Mouse (Mus musculus) erythroblast, embryonic 14.5 days (primary cell): ENCODE results near the gene Grip2. TPM values are rescaled to one million over a fixed set of nuclear protein-coding genes. Genes with fewer than 3 reads are reported as not detected.

Experiments
- H3K27me3 ChIP-seq: 2 replicates; pipeline ENCODE4 v1.6.1; 2012; ENCODE audit warnings: inconsistent platforms; ENCODE audit not compliant: control insufficient read depth
- H3K36me3 ChIP-seq: 2 replicates; pipeline ENCODE4 v1.6.1; 2012; ENCODE audit warnings: mild to moderate bottlenecking, inconsistent platforms; ENCODE audit not compliant: control insufficient read depth
- H3K4me1 ChIP-seq: 2 replicates; pipeline ENCODE4 v1.6.1; 2012; ENCODE audit warnings: inconsistent platforms; ENCODE audit not compliant: control insufficient read depth
- H3K4me3 ChIP-seq: replicated peaks from 2 replicates; pipeline ENCODE3; 2012; ENCODE audit warnings: moderate library complexity, mild to moderate bottlenecking, inconsistent platforms
- H3K9me3 ChIP-seq: 2 replicates; pipeline ENCODE4 v1.6.1; 2012; ENCODE audit warnings: low read length, inconsistent platforms, mixed read lengths; ENCODE audit not compliant: control insufficient read depth
- GATA1 ChIP-seq: IDR thresholded peaks from 2 replicates; pipeline ENCODE4 v1.6.1; 2012; ENCODE audit warnings: low read length, inconsistent platforms, mixed read lengths
- TAL1 ChIP-seq: IDR thresholded peaks from 3 replicates; pipeline ENCODE4 v1.6.1; 2012; ENCODE audit warnings: low read length, inconsistent platforms, mixed read lengths
- polyA plus RNA-seq: library from polyadenylated mRNA; stranded (reverse); fragments of >175 nt; gene quantifications from 2 replicates; pipeline ENCODE4 v1.2.3, GENCODE M21; 2012

Grip2 gene
- polyA plus RNA-seq, 1 experiment, result not detected

DNA sequence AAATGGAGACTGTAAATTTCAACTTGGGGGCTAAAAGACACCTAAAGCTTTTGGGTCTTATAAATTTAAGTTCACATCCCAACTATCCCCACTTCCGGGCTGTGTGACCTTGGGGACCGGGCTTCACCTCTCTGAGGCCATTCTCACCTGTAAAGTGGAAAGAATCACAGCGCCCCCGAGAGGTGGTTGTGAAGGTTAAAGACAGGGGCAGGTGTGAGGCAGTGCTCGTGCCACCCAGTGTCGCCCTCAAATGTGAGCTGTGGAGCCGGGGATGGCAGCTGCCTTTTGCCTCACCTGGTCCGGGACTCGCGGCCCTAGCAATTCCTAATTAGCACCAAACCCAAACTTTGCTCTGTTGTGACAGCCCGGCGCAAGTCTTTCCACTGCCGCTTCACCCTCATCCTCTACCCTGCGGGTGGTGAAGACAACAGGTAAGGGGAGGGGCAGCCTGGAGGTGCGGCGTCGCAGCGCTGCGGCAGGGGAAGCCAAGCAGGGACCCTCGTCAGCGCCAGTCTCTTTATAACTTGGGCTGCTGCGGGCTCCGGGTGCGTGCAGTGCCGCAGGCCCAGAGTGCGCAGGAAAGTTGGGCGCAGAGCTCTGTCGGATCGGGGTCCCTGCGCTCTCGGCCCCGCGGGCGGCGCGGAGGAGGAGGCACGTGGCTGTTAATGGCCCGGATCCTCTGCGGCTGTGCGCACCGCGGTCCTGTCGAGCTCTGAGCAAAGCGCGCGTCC lies 16.0 kb upstream of the Grip2 start:
- Histone ChIP-seq H3K27me3 (peaks cover 61% of the 10 kb centered on the region), H3K4me3 (no peak overlapping the region)

DNA sequence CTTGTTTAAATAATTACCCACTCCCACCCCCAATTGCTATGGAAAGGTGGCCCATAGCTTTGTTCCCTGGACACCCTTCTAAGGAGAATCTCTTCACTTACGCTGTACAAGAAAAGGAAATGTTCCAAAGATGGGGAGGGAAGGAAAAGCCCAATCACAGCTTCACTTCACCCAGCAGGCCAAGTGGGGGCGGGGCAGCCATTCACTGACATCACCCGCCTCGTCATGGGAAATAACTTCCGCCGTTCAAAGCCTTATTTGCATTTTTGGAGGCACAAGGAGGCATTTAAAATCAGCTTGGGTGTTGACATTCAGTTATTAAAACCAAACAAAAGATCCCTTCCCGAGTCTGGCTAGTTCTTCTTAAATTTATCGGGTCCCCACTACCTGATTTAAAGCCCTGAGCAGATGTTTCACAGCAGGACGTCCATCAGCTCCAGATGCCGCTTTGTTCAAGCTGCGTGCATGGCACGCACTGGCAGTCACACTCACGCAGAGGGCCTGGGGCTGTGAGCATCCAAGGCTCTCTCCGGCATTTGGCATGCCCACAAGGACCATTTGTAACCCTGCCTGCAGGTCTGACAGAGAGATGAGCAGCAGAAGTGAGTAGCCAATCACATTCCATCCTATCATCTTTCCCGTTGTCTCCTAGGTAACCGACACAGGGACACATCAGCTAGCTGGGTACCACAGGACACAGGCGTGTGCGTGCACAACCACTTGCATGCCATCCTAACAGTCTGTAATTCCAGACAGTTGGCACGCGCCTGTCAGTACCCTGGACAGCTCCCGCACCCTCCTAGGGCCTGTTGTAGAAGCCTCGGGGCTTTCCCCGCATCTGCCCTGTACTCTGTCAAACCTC lies 12.2 kb upstream of the Grip2 start:
- TF ChIP-seq TAL1, result no peak
- no peak for TF ChIP-seq GATA1
- peaks cover 44% of the 10 kb centered on the region for H3K27me3 ChIP-seq
- no peaks in the 10 kb centered on the region for H3K9me3 ChIP-seq
- no peaks in the 10 kb centered on the region for H3K4me1 ChIP-seq
- H3K36me3 ChIP-seq, result no peaks in the 10 kb centered on the region
- H3K4me3 ChIP-seq, result no peak overlapping the region

More for the DNA sequence above, 16.0 kb upstream of the Grip2 start:
- H3K36me3 ChIP-seq, result no peaks in the 10 kb centered on the region
- no peaks in the 10 kb centered on the region for H3K4me1 ChIP-seq
- TF ChIP-seq GATA1, result no peak
- TF ChIP-seq TAL1, result no peak
- no peaks in the 10 kb centered on the region for H3K9me3 ChIP-seq

DNA sequence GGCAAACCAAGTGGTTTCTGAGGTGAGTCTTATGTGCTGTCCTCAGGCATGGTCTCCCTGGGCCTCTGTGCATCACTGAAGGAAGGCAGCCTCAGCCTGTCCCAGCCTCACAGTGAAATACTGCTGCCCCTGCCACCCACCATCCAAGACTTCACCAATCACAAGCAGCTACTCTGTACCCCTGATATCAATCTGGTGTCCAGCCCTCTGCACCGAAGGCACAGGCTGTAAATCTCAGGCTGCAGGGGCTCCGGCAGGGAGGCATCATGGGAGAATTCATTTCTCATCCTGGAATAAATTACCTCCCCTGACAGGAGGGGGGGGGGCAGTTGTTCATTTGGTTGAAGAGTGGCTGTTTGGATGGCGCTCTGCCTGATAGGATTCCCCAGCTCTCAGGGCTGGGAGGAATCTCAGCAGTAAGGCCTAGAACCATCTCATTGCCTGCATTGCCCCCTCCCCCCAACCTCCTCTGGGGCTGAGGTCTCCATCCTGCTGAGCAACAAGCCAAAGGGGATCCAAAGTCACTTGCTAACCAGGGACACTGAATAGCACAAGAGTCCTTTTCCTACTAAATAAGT lies 5.9 kb upstream of the Grip2 start:
- Histone ChIP-seq H3K36me3 (no peaks in the 10 kb centered on the region), H3K4me1 (no peaks in the 10 kb centered on the region), H3K4me3 (no peak overlapping the region), H3K27me3 (peaks cover 3% of the 10 kb centered on the region; the same call in 1 of the 2 replicates), H3K9me3 (no peaks in the 10 kb centered on the region)
- TF ChIP-seq TAL1 (no peak), GATA1 (no peak)

DNA sequence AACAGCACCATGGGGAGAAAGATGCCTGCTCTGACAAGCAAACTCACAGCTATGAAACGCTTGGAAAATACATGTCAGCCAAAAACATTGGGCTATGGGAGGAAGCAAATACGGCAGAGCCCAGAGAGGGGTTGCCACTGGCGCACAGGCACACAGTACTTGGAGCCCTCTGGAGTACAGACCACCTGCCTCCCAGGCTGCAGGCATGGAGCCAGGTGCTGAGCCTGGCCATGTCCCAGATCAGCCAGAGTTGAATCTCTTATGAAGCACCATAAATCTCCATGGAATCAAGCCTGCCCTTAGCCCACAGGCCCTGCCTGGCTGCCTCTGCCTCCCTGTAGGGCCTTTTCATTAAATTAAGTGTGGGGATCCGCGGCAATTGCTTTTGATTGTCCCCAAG lies 876 bp upstream of the Grip2 start:
- Histone ChIP-seq H3K4me1 (no peaks in the 10 kb centered on the region), H3K9me3 (no peaks in the 10 kb centered on the region), H3K36me3 (no peaks in the 10 kb centered on the region), H3K27me3 (peaks cover 3% of the 10 kb centered on the region; the same call in 1 of the 2 replicates), H3K4me3 (no peak overlapping the region)
- TF ChIP-seq TAL1 (no peak), GATA1 (no peak)

DNA sequence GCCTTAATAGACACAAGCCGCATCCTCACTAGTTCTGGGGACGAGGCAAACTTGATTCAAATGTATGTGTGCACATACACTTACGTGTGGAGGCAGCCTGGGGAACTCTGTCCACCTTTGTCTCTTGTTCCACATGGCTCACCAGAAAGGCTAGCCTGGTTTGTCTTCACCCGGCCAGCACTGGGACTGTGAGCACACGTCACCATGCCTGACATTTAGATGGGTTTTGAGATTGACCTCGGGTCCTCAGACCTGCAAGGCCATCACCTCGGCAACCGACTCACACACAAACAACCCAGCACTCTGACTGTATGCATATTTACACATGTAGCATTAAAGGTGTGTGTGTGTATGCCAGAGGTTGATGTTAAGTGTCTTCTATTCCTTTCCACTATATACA lies 8.8 kb downstream of the Grip2 start:
- Histone ChIP-seq H3K36me3 (no peaks in the 10 kb centered on the region), H3K4me3 (no peak overlapping the region), H3K9me3 (peaks cover 4% of the 10 kb centered on the region), H3K4me1 (no peaks in the 10 kb centered on the region), H3K27me3 (no peaks in the 10 kb centered on the region)
- TF ChIP-seq TAL1, result no peak
- TF ChIP-seq GATA1, result no peak

DNA sequence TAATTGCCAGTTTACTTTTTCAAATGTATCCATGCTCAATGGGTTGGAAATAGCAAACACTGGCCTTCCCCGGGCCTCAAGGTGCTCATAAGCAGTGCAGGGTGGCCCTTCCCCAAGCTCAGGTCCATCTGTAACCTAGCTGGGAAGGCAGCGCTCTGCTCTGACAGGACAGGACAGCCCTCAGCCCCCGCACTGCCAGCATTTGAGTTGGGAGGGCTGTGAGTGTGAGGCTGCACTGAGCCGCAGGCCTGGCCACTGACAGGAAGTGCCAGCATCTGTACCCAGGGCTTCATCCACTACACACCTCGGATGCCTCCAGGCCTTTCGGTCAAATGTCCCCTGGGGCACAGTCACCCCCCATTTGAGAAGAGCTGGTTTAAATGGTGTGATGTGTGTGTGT lies 11.1 kb downstream of the Grip2 start:
- no peaks in the 10 kb centered on the region for H3K36me3 ChIP-seq
- H3K9me3 ChIP-seq, result no peaks in the 10 kb centered on the region; the same call in 1 of the 2 replicates
- no peak for TF ChIP-seq GATA1
- TF ChIP-seq TAL1, result no peak
- H3K4me1 ChIP-seq, result no peaks in the 10 kb centered on the region
- H3K27me3 ChIP-seq, result no peaks in the 10 kb centered on the region
- no peak overlapping the region for H3K4me3 ChIP-seq

DNA sequence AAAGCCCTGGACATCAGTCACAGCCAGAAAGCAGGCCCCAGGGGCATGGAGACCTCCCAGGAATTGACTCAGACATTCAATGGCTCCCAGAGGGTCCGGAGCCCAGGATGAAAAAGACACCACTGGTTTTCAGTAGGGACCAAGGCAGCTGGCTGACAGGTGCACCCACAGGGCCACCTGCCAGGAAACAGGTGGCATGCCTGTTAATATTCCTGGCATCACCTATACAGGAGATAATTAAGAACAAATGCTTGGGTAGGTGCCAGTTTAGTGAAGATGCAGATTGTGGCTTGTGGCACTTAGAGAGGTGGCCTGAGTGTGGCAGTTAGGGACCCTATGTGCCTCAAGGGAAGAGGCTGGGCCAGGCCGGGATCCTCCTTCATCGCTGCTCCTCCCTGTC lies 13.4 kb downstream of the Grip2 start:
- TF ChIP-seq GATA1 (no peak), TAL1 (no peak)
- Histone ChIP-seq H3K36me3 (no peaks in the 10 kb centered on the region), H3K4me3 (no peak overlapping the region), H3K27me3 (peaks cover 3% of the 10 kb centered on the region), H3K9me3 (no peaks in the 10 kb centered on the region), H3K4me1 (no peaks in the 10 kb centered on the region)

DNA sequence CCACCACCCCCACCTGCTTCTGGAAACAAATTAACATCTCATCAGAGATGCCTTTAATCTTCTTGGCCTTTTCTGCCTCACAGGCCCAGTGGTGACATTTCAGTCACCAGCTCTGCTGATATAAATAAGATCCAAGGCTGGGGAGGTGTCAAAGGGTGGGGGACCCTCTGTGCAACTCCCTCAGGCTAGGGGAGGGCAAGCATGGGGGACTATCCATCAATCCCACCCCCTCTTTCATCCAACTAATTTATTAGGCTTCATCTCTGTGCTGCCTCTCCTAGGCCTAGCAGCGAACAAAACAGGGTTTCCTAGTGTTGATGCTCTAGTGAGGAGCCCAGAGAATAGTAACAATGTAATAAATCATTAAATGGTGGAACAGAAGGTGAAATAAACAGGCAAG lies 17.0 kb downstream of the Grip2 start:
- no peak overlapping the region for H3K4me3 ChIP-seq
- no peaks in the 10 kb centered on the region for H3K9me3 ChIP-seq
- peaks cover 27% of the 10 kb centered on the region for H3K27me3 ChIP-seq
- no peaks in the 10 kb centered on the region for H3K36me3 ChIP-seq
- TF ChIP-seq TAL1 (no peak), GATA1 (no peak)
- H3K4me1 ChIP-seq, result no peaks in the 10 kb centered on the region

DNA sequence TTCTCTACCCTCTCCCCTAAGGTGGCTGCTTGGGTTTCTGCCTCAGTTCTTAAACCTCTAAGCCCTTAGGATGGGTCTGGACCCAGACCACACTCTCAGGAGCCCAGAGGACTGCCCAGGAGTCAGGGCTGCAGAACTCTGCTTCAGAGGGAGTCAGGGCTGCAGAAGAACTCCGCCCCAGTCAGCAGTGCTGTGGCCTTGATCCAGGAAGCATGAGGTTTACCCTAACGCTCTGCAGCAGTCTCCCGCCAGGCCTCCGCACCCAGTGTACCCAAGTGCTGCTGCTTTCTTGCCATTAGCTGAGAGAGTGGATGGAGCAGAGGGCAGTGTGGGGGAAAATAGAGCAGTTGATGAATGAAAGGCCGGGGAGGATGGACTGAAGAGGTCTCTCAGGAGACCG lies 19.0 kb downstream of the Grip2 start:
- H3K36me3 ChIP-seq, result no peaks in the 10 kb centered on the region
- TF ChIP-seq TAL1, result no peak
- H3K9me3 ChIP-seq, result no peaks in the 10 kb centered on the region
- no peaks in the 10 kb centered on the region for H3K4me1 ChIP-seq
- no peak overlapping the region for H3K4me3 ChIP-seq
- peaks cover 27% of the 10 kb centered on the region for H3K27me3 ChIP-seq
